Mouse (Mus musculus): ENCODE results near the gene Mmp21. TPM values are rescaled to one million over a fixed set of nuclear protein-coding genes. Genes with fewer than 3 reads are reported as not detected.

Gene Mmp21
- polyA plus RNA-seq, 1 experiment from 2014 or later, result 0.08 TPM

- Histone ChIP-seq H3K4me2 (ENCODE audit: low read depth, low read length) (peak within 1 kb of the TSS; percentile 81), H3K4me3 (replicated peaks; ENCODE audit: low read length) (peak within 1 kb of the TSS; percentile 92), H3K9ac (ENCODE audit: low read length) (peak within 1 kb of the TSS; percentile 97), H3K27me3 (ENCODE audit: control insufficient read depth, insufficient read depth, low read length) (no peaks in the 10 kb centered on the region), H3K27ac (ENCODE audit: low read length) (peak within 1 kb of the TSS; percentile 91), H3K36me3 (ENCODE audit: control insufficient read depth, insufficient read depth, low read length) (peaks cover 7% of the 10 kb centered on the region; the same call in 1 of the 2 replicates), H3K4me1 (ENCODE audit: control insufficient read depth, insufficient read depth, low read length) (peaks cover 7% of the 10 kb centered on the region), H3K9me3 (replicated peaks; ENCODE audit: control insufficient read depth, low read length) (no peaks in the 10 kb centered on the region)
- ATAC-seq (ENCODE audit: insufficient read depth, low FRiP score), result peak; percentile 98
- under 1% methylated on average over 80 of the region's 81 CpGs for WGBS
Measured at GRCm38 (mm10) chr7:133637361-133638305, 42.2 kb downstream of the Mmp21 start, which contains the start of gene Edrf1. Edrf1 (plus strand) TSS chr7:133637543.

GRCm38 (mm10) chr7:133636738-133637352 is 43.0 kb downstream of the Mmp21 start:
- Histone ChIP-seq H3K27me3 (ENCODE audit: control insufficient read depth, insufficient read depth, low read length) (no peaks in the 10 kb centered on the region), H3K9me3 (replicated peaks; ENCODE audit: control insufficient read depth, low read length) (no peaks in the 10 kb centered on the region), H3K27ac (ENCODE audit: low read length) (peak overlapping the region; percentile 88), H3K4me1 (ENCODE audit: control insufficient read depth, insufficient read depth, low read length) (peaks cover 7% of the 10 kb centered on the region), H3K4me2 (ENCODE audit: low read depth, low read length) (peak overlapping the region; percentile 81), H3K36me3 (ENCODE audit: control insufficient read depth, insufficient read depth, low read length) (peaks cover 7% of the 10 kb centered on the region; the same call in 1 of the 2 replicates), H3K9ac (ENCODE audit: low read length) (peak overlapping the region; percentile 86), H3K4me3 (replicated peaks; ENCODE audit: low read length) (peak overlapping the region; percentile 92)
- WGBS, result 3% methylated on average over 21 of the region's 21 CpGs
- peak; percentile 9; the same call in 1 of the 2 replicates for ATAC-seq (ENCODE audit: insufficient read depth, low FRiP score)

GRCm38 (mm10) chr7:133634932-133635650 is 44.8 kb downstream of the Mmp21 start:
- peaks cover 7% of the 10 kb centered on the region for H3K4me1 ChIP-seq (ENCODE audit: control insufficient read depth, insufficient read depth, low read length)
- ATAC-seq (ENCODE audit: insufficient read depth, low FRiP score), result no peak

GRCm38 (mm10) chr7:133632476-133632875 is 47.4 kb downstream of the Mmp21 start:
- no peak overlapping the region for H3K27ac ChIP-seq (ENCODE audit: low read length)
- H3K27me3 ChIP-seq (ENCODE audit: control insufficient read depth, insufficient read depth, low read length), result no peaks in the 10 kb centered on the region
- H3K36me3 ChIP-seq (ENCODE audit: control insufficient read depth, insufficient read depth, low read length), result no peaks in the 10 kb centered on the region
- H3K4me2 ChIP-seq (ENCODE audit: low read depth, low read length), result no peak overlapping the region
- H3K9ac ChIP-seq (ENCODE audit: low read length), result no peak overlapping the region
- ATAC-seq (ENCODE audit: insufficient read depth, low FRiP score), result no peak
- WGBS, result 22% methylated on average over 2 of the region's 2 CpGs
- H3K9me3 ChIP-seq (replicated peaks; ENCODE audit: control insufficient read depth, low read length), result no peaks in the 10 kb centered on the region
- no peak overlapping the region for H3K4me3 ChIP-seq (replicated peaks; ENCODE audit: low read length)
- no peaks in the 10 kb centered on the region for H3K4me1 ChIP-seq (ENCODE audit: control insufficient read depth, insufficient read depth, low read length)

More at GRCm38 (mm10) chr7:133634932-133635650, 44.8 kb downstream of the Mmp21 start:
- Histone ChIP-seq H3K36me3 (ENCODE audit: control insufficient read depth, insufficient read depth, low read length) (no peaks in the 10 kb centered on the region), H3K9ac (ENCODE audit: low read length) (no peak overlapping the region), H3K4me3 (replicated peaks; ENCODE audit: low read length) (no peak overlapping the region), H3K4me2 (ENCODE audit: low read depth, low read length) (no peak overlapping the region), H3K9me3 (replicated peaks; ENCODE audit: control insufficient read depth, low read length) (no peaks in the 10 kb centered on the region), H3K27me3 (ENCODE audit: control insufficient read depth, insufficient read depth, low read length) (no peaks in the 10 kb centered on the region), H3K27ac (ENCODE audit: low read length) (peak overlapping the region; percentile 62)
- WGBS, result 44% methylated on average over 10 of the region's 12 CpGs

GRCm38 (mm10) chr7:133630821-133631220 is 49.0 kb downstream of the Mmp21 start:
- Histone ChIP-seq H3K4me3 (replicated peaks; ENCODE audit: low read length) (no peak overlapping the region), H3K4me1 (ENCODE audit: control insufficient read depth, insufficient read depth, low read length) (no peaks in the 10 kb centered on the region), H3K27me3 (ENCODE audit: control insufficient read depth, insufficient read depth, low read length) (no peaks in the 10 kb centered on the region), H3K9me3 (replicated peaks; ENCODE audit: control insufficient read depth, low read length) (no peaks in the 10 kb centered on the region), H3K4me2 (ENCODE audit: low read depth, low read length) (no peak overlapping the region), H3K27ac (ENCODE audit: low read length) (no peak overlapping the region), H3K36me3 (ENCODE audit: control insufficient read depth, insufficient read depth, low read length) (no peaks in the 10 kb centered on the region), H3K9ac (ENCODE audit: low read length) (no peak overlapping the region)
- WGBS, result 69% methylated on average over 5 of the region's 5 CpGs
- no peak for ATAC-seq (ENCODE audit: insufficient read depth, low FRiP score)

GRCm38 (mm10) chr7:133627184-133627936 is 52.5 kb downstream of the Mmp21 start:
- ATAC-seq (ENCODE audit: insufficient read depth, low FRiP score), result no peak
- Histone ChIP-seq H3K36me3 (ENCODE audit: control insufficient read depth, insufficient read depth, low read length) (no peaks in the 10 kb centered on the region), H3K9ac (ENCODE audit: low read length) (no peak overlapping the region), H3K9me3 (replicated peaks; ENCODE audit: control insufficient read depth, low read length) (no peaks in the 10 kb centered on the region), H3K27me3 (ENCODE audit: control insufficient read depth, insufficient read depth, low read length) (no peaks in the 10 kb centered on the region), H3K4me1 (ENCODE audit: control insufficient read depth, insufficient read depth, low read length) (no peaks in the 10 kb centered on the region), H3K4me3 (replicated peaks; ENCODE audit: low read length) (no peak overlapping the region), H3K4me2 (ENCODE audit: low read depth, low read length) (no peak overlapping the region), H3K27ac (ENCODE audit: low read length) (peak overlapping the region; percentile 2; the same call in 1 of the 2 replicates)
- WGBS, result 37% methylated on average over 14 of the region's 14 CpGs

Other genes with a start within 250 kb of the Mmp21 start
- not detected in 2 replicates for gene Tex36, start 77.9 kb downstream of the Mmp21 start, polyA plus RNA-seq (2015; fragmentation: Nextera tagmentation; extraction: Ambion mirVana)
- gene Edrf1, start 42.5 kb downstream of the Mmp21 start, polyA plus RNA-seq (2015; fragmentation: Nextera tagmentation; extraction: Ambion mirVana), result 17.6 and 18.4 TPM in 2 replicates
- gene Bccip, start 29.3 kb upstream of the Mmp21 start, polyA plus RNA-seq (2015; fragmentation: Nextera tagmentation; extraction: Ambion mirVana), result 136 and 156 TPM in 2 replicates
- gene Uros, start 30.0 kb upstream of the Mmp21 start, polyA plus RNA-seq (2015; fragmentation: Nextera tagmentation; extraction: Ambion mirVana), result 32.1 and 36.4 TPM in 2 replicates
- gene Fank1, start 96.8 kb upstream of the Mmp21 start, polyA plus RNA-seq (2015; fragmentation: Nextera tagmentation; extraction: Ambion mirVana), result 0.21 and 0.39 TPM in 2 replicates
- 46.8 and 56.9 TPM in 2 replicates for gene Dhx32, start 102.7 kb upstream of the Mmp21 start, polyA plus RNA-seq (2015; fragmentation: Nextera tagmentation; extraction: Ambion mirVana)

All from stomach, embryonic 16.5 days (tissue).